Mouse (Mus musculus) ovary, adult 10 weeks (tissue): ENCODE measurements around the gene Mgmt. TPM values are rescaled to one million over a fixed set of nuclear protein-coding genes. Genes with fewer than 3 reads are reported as not detected.

Experiments
- polyA plus RNA-seq: library from polyadenylated mRNA; stranded (reverse); fragments of 350-450 nt; fragmentation: Illumina TruSeq; extraction: RNeasy Lipid Tissue Mini Kit (QIAGEN cat#74804); gene quantifications from one replicate; pipeline ENCODE4 v1.2.3, GENCODE M21; 2014

Mgmt gene
- 0.40 TPM for polyA plus RNA-seq

GRCm38 (mm10) chr7:136894106-136894986 is at the start of gene Mgmt:
Mgmt (plus strand) TSS chr7:136894614.

